Mouse (Mus musculus) bone marrow macrophage, adult 2 months (primary cell): Measurements from ENCODE around the gene Bmpr1b. TPM values are rescaled to one million over a fixed set of nuclear protein-coding genes. Genes with fewer than 3 reads are reported as not detected.

Source experiments
- H3K27ac ChIP-seq: 2 replicates; pipeline ENCODE4 v1.5.1; 2012; ENCODE audit warnings: low read depth, low read length; ENCODE audit not compliant: insufficient read depth
- H3K4me1 ChIP-seq: 2 replicates; pipeline ENCODE4 v1.6.1; 2012; ENCODE audit warnings: low read length; ENCODE audit not compliant: control insufficient read depth, insufficient read depth
- H3K4me3 ChIP-seq: 2 replicates; pipeline ENCODE4 v1.5.1; 2012; ENCODE audit warnings: mild to moderate bottlenecking, low read length, moderate library complexity; ENCODE audit not compliant: insufficient read depth
- CTCF ChIP-seq: IDR thresholded peaks from 2 replicates; pipeline ENCODE4 v1.5.1; 2012; ENCODE audit warnings: low read depth, mild to moderate bottlenecking, low read length, moderate library complexity
- POLR2A ChIP-seq: IDR thresholded peaks from 2 replicates; pipeline ENCODE4 v1.6.1; 2012; ENCODE audit warnings: mild to moderate bottlenecking, low read depth, low read length, borderline replicate concordance
- polyA plus RNA-seq: library from polyadenylated mRNA; stranded (reverse); fragments of >200 nt; gene quantifications from 2 replicates; pipeline ENCODE4 v1.2.4, GENCODE M21; 2012; ENCODE audit not compliant: missing spikeins, insufficient read depth, insufficient read length

The Bmpr1b gene
- polyA plus RNA-seq, 1 experiment: not detected

GRCm38 (mm10) chr3:142173996-142174395 lies 4.8 kb upstream of the Bmpr1b start:
- TF ChIP-seq CTCF (no peak), POLR2A (no peak)
- H3K27ac ChIP-seq: no peak overlapping the region
- H3K4me3 ChIP-seq: no peak overlapping the region
- no peaks in the 10 kb centered on the region for H3K4me1 ChIP-seq

GRCm38 (mm10) chr3:142168251-142168862 lies 868 bp downstream of the Bmpr1b start:
- no peak for TF ChIP-seq POLR2A
- TF ChIP-seq CTCF: no peak
- H3K4me3 ChIP-seq: peak overlapping the region; percentile 52
- 0 out of 2 replicates have a peak, but pooled peaks cover 2% of the 10 kb centered on the region for H3K4me1 ChIP-seq
- no peak overlapping the region for H3K27ac ChIP-seq

GRCm38 (mm10) chr3:142164981-142165380 lies 4.2 kb downstream of the Bmpr1b start:
- no peak for TF ChIP-seq POLR2A
- no peak for TF ChIP-seq CTCF
- Histone ChIP-seq H3K27ac (no peak overlapping the region), H3K4me3 (no peak overlapping the region), H3K4me1 (0 out of 2 replicates have a peak, but pooled peaks cover 2% of the 10 kb centered on the region)

- Histone ChIP-seq H3K27ac (no peak overlapping the region), H3K4me1 (0 out of 2 replicates have a peak, but pooled peaks cover 2% of the 10 kb centered on the region), H3K4me3 (no peak overlapping the region)
- TF ChIP-seq CTCF (no peak), POLR2A (no peak)
These were observed 5.3 kb downstream of the Bmpr1b start for GRCm38 (mm10) chr3:142163896-142164295.

GRCm38 (mm10) chr3:142161405-142161804 lies 7.8 kb downstream of the Bmpr1b start:
- TF ChIP-seq POLR2A: no peak
- TF ChIP-seq CTCF: no peak
- Histone ChIP-seq H3K4me3 (no peak overlapping the region), H3K27ac (no peak overlapping the region), H3K4me1 (no peaks in the 10 kb centered on the region)

GRCm38 (mm10) chr3:142151980-142152379 lies 17.2 kb downstream of the Bmpr1b start:
- Histone ChIP-seq H3K27ac (no peak overlapping the region), H3K4me1 (no peaks in the 10 kb centered on the region), H3K4me3 (no peak overlapping the region)
- TF ChIP-seq CTCF: no peak
- TF ChIP-seq POLR2A: no peak

- Histone ChIP-seq H3K4me3 (no peak overlapping the region), H3K4me1 (no peaks in the 10 kb centered on the region), H3K27ac (no peak overlapping the region)
- TF ChIP-seq CTCF (no peak), POLR2A (no peak)
These were observed 30.4 kb downstream of the Bmpr1b start for GRCm38 (mm10) chr3:142138796-142139195.

- no peak for TF ChIP-seq CTCF
- no peak for TF ChIP-seq POLR2A
- H3K4me3 ChIP-seq: no peak overlapping the region
- no peak overlapping the region for H3K27ac ChIP-seq
- no peaks in the 10 kb centered on the region for H3K4me1 ChIP-seq
These were observed 42.8 kb downstream of the Bmpr1b start for GRCm38 (mm10) chr3:142126379-142126778.

- Histone ChIP-seq H3K4me3 (no peak overlapping the region), H3K27ac (no peak overlapping the region), H3K4me1 (no peaks in the 10 kb centered on the region)
- TF ChIP-seq POLR2A (no peak), CTCF (no peak)
These were observed 43.7 kb downstream of the Bmpr1b start for GRCm38 (mm10) chr3:142125556-142125955.

GRCm38 (mm10) chr3:142124255-142124654 lies 45.0 kb downstream of the Bmpr1b start:
- Histone ChIP-seq H3K27ac (no peak overlapping the region), H3K4me1 (no peaks in the 10 kb centered on the region), H3K4me3 (no peak overlapping the region)
- TF ChIP-seq CTCF (no peak), POLR2A (no peak)
